Mouse (Mus musculus): ENCODE measurements at regions not wholly inside any gene's neighbourhood (a gene's known extent, or its start where the extent isn't known, plus 50 kb on each side); places are given as distances from the start of the nearest gene placed in this dataset.

DNA sequence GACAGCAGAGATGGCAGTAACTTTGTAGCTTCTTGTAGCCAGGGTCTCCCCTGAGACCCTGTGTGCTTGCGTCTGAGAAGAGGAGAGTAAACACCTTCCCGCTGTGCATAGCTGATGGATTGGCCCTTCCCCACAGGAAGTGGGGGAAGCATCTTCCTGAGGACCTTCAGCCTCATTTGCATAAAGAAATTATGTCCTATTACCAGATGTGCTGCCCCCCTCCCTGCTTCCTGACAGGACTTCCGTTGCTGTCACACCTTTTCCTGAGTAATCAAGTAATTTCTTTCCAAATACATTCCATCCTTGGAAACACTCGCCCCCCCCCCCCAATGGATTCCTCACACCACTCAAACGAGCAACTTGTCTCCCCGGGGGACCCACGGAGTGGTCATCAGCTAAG is 77.5 kb upstream of the Med13l start:
- peak overlapping the region; percentile 37 to 67 for H3K4me3 ChIP-seq (ENCODE audit: control insufficient read depth in 1 of 2, insufficient read depth in 1 of 2, low read depth in 2 of 2, low read length in 2 of 2)
- no peaks in the 10 kb centered on the region for H3K27me3 ChIP-seq (ENCODE audit: control insufficient read depth in 1 of 2, insufficient read depth in 2 of 2, low read length in 2 of 2)
- no peaks in the 10 kb centered on the region for H3K79me2 ChIP-seq (ENCODE audit: control insufficient read depth, insufficient read depth, low read length, poor library complexity)
- H3K9me3 ChIP-seq (replicated peaks; ENCODE audit: insufficient read depth, low read length): no peaks in the 10 kb centered on the region
- peaks cover 0 to 44% of the 10 kb centered on the region in 2 experiments; a peak in 2 of 4 replicates for H3K36me3 ChIP-seq (ENCODE audit: control insufficient read depth in 1 of 2, insufficient read depth in 2 of 2, low read length in 2 of 2)
- peak overlapping the region; percentile 91 for H3K27ac ChIP-seq (ENCODE audit: control insufficient read depth, low read depth, low read length)
- DNase-seq (ENCODE audit: low read depth, low spot score): peak; percentile 69
- H3K4me1 ChIP-seq (ENCODE audit: control insufficient read depth in 1 of 2, insufficient read depth in 2 of 2, low read length in 2 of 2): peaks cover 18 to 71% of the 10 kb centered on the region in 2 experiments
- TF ChIP-seq MEF2A (IDR thresholded peaks at IDR 0.05; ENCODE audit: extremely low read depth, insufficient replicate concordance, low read depth, low read length, poor library complexity, severe bottlenecking) (no peak), ETS1 (IDR thresholded peaks at IDR 0.05; ENCODE audit: low read depth, low read length) (peak; percentile 41; the same call in 1 of the 2 replicates), MAZ (IDR thresholded peaks at IDR 0.05; ENCODE audit: low read depth, low read length) (0 out of 2 replicates have a peak, but pooled peaks have one; percentile 11), MXI1 (IDR thresholded peaks at IDR 0.05; ENCODE audit: low read depth, low read length) (no peak; the same call in 1 of the 2 replicates), ELF1 (IDR thresholded peaks at IDR 0.05; ENCODE audit: low read depth, low read length) (peak; percentile 31; the same call in 1 of the 2 replicates), EP300 (IDR thresholded peaks at IDR 0.05; ENCODE audit: low read depth in 1 of 2, low read length in 2 of 2) (peak in 1 of 2 experiments; percentile 17; a peak in 2 of 4 replicates), NELFE (IDR thresholded peaks at IDR 0.05; ENCODE audit: low read depth, low read length) (peak; percentile 21; the same call in 1 of the 2 replicates), ZC3H11A (IDR thresholded peaks at IDR 0.05; ENCODE audit: low read depth, low read length) (no peak), TBP (IDR thresholded peaks at IDR 0.05; ENCODE audit: low read depth, low read length) (no peak)
- H3K9ac ChIP-seq (ENCODE audit: control insufficient read depth, low read depth, low read length, poor library complexity, severe bottlenecking): peak overlapping the region; percentile 62

DNA sequence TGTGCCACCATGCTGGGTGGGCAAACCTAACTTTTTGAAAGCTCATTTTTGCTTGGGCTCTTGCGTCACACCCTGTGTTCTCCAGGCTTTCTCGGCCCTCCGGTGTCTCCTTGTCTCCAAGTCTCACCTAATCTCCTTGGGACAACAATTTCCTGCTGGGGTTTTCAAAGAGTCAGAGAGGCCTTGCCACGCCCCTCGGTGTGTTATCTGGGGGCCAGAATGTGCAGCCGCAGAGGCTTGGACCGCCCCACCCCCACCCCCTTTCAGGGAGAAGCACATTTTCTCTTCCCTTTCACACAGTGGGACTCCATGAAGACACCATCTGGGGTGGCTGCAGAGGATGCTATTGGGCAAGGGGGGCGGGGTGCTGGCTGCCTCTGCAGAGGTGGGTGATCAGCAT is 76.9 kb upstream of the Med13l start:
- Histone ChIP-seq H3K27me3 (ENCODE audit: control insufficient read depth in 1 of 2, insufficient read depth in 2 of 2, low read length in 2 of 2) (no peaks in the 10 kb centered on the region), H3K4me3 (ENCODE audit: control insufficient read depth in 1 of 2, insufficient read depth in 1 of 2, low read depth in 2 of 2, low read length in 2 of 2) (peak overlapping the region; percentile 37 to 67), H3K27ac (ENCODE audit: control insufficient read depth, low read depth, low read length) (peak overlapping the region; percentile 91), H3K36me3 (ENCODE audit: control insufficient read depth in 1 of 2, insufficient read depth in 2 of 2, low read length in 2 of 2) (peaks cover 0 to 48% of the 10 kb centered on the region in 2 experiments; a peak in 2 of 4 replicates), H3K4me1 (ENCODE audit: control insufficient read depth in 1 of 2, insufficient read depth in 2 of 2, low read length in 2 of 2) (peaks cover 23 to 75% of the 10 kb centered on the region in 2 experiments), H3K9ac (ENCODE audit: control insufficient read depth, low read depth, low read length, poor library complexity, severe bottlenecking) (peak overlapping the region; percentile 62), H3K79me2 (ENCODE audit: control insufficient read depth, insufficient read depth, low read length, poor library complexity) (no peaks in the 10 kb centered on the region), H3K9me3 (replicated peaks; ENCODE audit: insufficient read depth, low read length) (no peaks in the 10 kb centered on the region)
- DNase-seq (ENCODE audit: low read depth, low spot score): peak; percentile 94
- TF ChIP-seq MYC (IDR thresholded peaks at IDR 0.05; ENCODE audit: low read depth, low read length) (peak; percentile 70; the same call in 1 of the 2 replicates), ZKSCAN1 (IDR thresholded peaks at IDR 0.05; ENCODE audit: low read depth, low read length) (peak; percentile 96), TCF12 (IDR thresholded peaks at IDR 0.05; ENCODE audit: low read depth, low read length) (peak; percentile 94), TBP (IDR thresholded peaks at IDR 0.05; ENCODE audit: low read depth, low read length) (peak; percentile 29; the same call in 1 of the 2 replicates), POLR2AphosphoS5 (IDR thresholded peaks at IDR 0.05; ENCODE audit: borderline replicate concordance, low read depth, low read length) (no peak), SMC3 (IDR thresholded peaks at IDR 0.05; ENCODE audit: low read depth, low read length) (no peak), EP300 (IDR thresholded peaks at IDR 0.05; ENCODE audit: low read depth in 1 of 2, low read length in 2 of 2) (peak; percentile 90 to 96), TAL1 (IDR thresholded peaks at IDR 0.05; ENCODE audit: low read length) (peak; percentile 87), MAX (IDR thresholded peaks at IDR 0.05; ENCODE audit: low read length) (peak; percentile 43; the same call in 1 of the 2 replicates), ZMIZ1 (IDR thresholded peaks at IDR 0.05; ENCODE audit: low read depth, low read length) (0 out of 2 replicates have a peak, but pooled peaks have one; percentile 45), MAZ (IDR thresholded peaks at IDR 0.05; ENCODE audit: low read depth, low read length) (peak; percentile 89; the same call in 1 of the 2 replicates), USF1 (IDR thresholded peaks at IDR 0.05; ENCODE audit: low read depth, low read length) (no peak), KAT2A (conservative IDR thresholded peaks at IDR 0.05; ENCODE audit: low read depth, low read length) (no peak; the same call in 1 of the 2 replicates), ETS1 (IDR thresholded peaks at IDR 0.05; ENCODE audit: low read depth, low read length) (peak; percentile 93), MAFK (IDR thresholded peaks at IDR 0.05; ENCODE audit: borderline replicate concordance, low read depth, low read length) (no peak; the same call in 1 of the 2 replicates), POLR2A (IDR thresholded peaks at IDR 0.05; ENCODE audit: control insufficient read depth in 1 of 2, insufficient read depth in 1 of 2, low read depth in 1 of 2, low read length in 2 of 2, poor library complexity in 1 of 2) (no peak), MYB (IDR thresholded peaks at IDR 0.05; ENCODE audit: low read depth, low read length) (0 out of 2 replicates have a peak, but pooled peaks have one; percentile 28), GATA1 (IDR thresholded peaks at IDR 0.05; ENCODE audit: low read depth, low read length) (peak; percentile 90), ZC3H11A (IDR thresholded peaks at IDR 0.05; ENCODE audit: low read depth, low read length) (peak; percentile 25), JUND (IDR thresholded peaks at IDR 0.05; ENCODE audit: low read depth, low read length) (0 out of 2 replicates have a peak, but pooled peaks have one; percentile 24), NRF1 (IDR thresholded peaks at IDR 0.05; ENCODE audit: insufficient read depth, low read depth, low read length, poor library complexity, severe bottlenecking) (0 out of 2 replicates have a peak, but pooled peaks have one; percentile 17), BHLHE40 (IDR thresholded peaks at IDR 0.05; ENCODE audit: borderline replicate concordance, low read depth, low read length) (peak; percentile 78), RCOR1 (IDR thresholded peaks at IDR 0.05; ENCODE audit: low read depth, low read length) (peak; percentile 78), ZNF384 (IDR thresholded peaks at IDR 0.05; ENCODE audit: low read depth, low read length) (0 out of 2 replicates have a peak, but pooled peaks have one; percentile 9), UBTF (IDR thresholded peaks at IDR 0.05; ENCODE audit: borderline replicate concordance, insufficient read depth, low read depth, low read length) (no peak)
